Mouse (Mus musculus) 3134 (cell line): ENCODE measurements around the gene Kidins220.

Experiments
- DNase-seq: peaks from one replicate; pipeline ENCODE4 v3.0.0-alpha.2; 2011; ENCODE audit warnings: low spot score; ENCODE audit not compliant: insufficient read length; ENCODE audit errors: extremely low read depth

The Kidins220 gene

DNA sequence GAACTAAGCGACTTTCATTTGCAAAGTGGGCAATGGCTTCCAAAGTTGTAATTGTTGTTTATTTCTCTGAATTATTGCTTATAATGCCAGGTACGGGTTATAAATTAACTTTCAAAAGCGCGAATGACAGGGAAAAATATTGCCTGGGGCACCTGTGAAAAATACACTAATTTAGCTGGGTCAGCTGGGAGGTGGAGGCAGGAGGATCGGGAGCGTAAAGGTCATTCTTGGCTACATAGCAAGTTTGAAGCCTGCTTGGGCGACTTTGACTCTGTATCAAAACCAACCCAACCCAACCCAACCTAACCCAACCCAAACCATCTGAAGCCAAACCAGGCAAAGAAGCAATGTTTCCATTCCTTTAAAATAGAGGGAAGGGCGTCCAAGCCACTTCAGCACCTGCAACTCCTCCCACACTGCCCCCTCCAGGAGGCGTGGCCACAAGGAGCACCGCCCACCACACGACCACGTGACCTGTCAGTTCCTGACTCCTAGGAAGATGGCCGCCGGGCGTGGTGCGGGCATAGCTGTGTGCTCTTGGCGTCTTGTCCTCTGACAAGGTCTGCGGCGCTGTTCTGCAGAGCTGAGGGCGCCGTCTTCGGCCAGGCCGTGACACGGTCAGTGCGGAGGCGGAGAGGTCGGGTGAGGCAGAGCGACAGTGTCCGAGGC lies at the start of gene Kidins220:
Gene Kidins220 (plus strand): TSS at position 480 of the 669 bp plus-strand sequence.
- DNase-seq, result peak; percentile 94

DNA sequence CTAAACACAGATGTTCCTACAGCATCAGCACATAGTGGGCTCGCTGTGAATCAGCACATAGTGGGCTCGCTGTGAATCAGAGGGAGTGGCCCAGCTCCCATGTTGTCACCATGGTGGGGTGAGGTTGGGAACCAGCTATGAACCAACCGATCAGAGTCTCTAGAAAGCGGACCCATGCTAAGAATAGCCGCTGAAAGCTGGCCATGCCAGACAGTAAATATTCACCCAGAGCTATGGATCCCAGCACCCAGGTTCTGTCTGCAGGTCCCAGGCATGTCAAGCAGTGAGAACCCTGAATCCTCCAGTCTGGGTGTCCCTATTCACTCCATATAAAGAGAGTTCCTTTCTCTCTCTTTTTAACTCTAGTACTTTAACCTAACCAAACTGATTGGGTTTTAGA lies 49.4 kb upstream of the Kidins220 start:
- DNase-seq, result no peak

GRCm38 (mm10) chr12:24925684-24926083 lies 49.0 kb upstream of the Kidins220 start:
- DNase-seq, result no peak

DNA sequence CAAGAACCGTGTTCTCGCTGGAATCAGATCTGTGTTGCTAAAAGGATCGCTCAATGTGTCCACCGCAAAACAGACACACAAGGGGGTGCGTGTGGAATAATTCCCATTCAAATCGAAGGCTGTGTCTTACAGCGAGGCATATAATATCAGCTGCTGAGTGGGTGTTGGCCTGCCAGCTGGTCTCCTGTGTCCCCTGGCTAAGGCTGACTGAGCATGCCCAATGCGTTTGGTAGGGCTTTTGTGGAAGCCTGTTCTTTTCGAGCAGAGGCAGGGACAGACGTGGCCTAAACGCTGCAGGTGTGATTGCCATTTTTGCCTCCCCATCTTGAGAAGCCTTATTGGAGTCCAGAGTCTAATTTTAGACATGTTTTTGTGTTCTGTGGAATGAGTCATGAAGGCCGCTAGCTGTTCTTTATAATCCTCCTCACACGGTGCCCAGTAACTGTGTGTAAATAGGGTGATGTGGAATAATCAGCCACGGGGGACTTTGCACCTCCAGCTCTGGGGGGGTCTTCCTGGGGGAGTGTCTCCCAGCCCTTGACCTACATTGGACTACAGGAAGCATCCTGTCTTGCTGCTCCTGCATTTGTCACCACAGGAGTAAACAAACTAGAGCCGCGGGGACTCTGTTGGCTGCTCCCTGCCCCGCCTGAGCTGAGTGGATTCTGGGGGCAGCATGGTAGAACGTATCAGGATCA lies 46.5 kb upstream of the Kidins220 start:
- no peak for DNase-seq

DNA sequence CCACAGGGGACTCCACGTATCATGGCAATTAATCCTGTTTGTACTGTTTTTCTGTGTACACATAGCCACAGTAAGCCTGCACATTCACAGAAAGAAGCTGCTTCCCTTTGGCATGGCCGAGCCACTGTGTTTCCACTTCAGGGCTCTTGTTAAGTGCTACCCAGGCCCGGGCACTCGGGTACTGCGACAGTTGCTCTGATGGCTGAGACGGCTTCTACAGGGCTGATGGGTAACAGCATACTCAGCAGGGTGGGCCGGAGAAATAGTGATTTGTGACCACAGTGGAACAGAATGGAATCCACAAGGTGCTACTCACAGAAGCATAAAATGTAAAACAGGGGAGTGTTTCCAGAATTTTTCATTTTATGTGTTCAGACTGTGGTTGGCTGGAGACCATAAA lies 45.7 kb upstream of the Kidins220 start:
- DNase-seq, result no peak

GRCm38 (mm10) chr12:24930760-24931159 lies 44.0 kb upstream of the Kidins220 start:
- no peak for DNase-seq

GRCm38 (mm10) chr12:24932120-24932519 lies 42.6 kb upstream of the Kidins220 start:
- no peak for DNase-seq

DNA sequence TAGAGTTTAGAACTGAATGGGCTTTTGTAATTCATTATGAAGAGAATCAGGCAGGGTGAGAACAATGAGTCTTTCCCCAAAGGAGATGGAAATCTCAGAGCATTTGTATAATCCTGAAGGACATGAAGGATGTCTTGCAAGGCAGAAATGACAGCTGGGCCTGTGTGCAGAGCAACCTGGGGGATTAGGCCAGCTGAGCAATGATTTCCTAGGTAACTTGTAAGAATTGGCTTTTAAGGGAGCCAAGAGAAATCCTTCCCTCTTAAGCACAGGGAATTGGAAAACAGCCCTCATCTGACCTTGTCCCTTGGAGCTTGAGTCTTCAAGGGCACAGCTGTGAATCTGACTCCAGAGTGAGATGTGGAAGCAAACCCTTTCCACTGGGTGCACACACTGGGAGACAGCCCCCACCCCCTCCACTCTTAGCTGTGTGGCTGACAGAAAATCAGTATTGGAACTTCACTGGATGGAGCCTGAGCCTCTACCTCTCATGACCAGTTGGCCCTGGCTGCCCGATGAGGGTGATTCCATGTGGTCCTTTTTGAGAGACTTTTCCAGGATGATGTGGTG lies 41.4 kb upstream of the Kidins220 start:
- no peak for DNase-seq

DNA sequence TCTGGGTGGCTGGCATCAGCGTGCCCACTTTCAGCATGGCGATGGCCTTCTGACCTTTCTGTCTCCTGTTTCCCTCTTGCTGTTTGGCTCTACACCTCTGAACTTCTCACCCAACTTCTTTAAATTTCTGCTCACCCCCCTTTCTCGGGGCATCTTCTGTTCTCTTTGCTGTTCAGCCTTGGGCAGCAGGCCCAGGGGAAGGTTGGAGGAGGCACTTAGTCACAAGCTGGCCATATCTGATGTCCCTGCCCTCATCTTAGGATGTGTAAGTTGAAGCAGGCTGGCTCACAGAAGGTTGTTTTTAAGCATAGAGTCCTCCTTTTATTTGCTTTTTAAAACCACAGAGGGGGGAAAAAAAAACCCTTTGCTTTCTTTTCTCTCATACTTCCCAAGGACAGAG lies 40.7 kb upstream of the Kidins220 start:
- no peak for DNase-seq

DNA sequence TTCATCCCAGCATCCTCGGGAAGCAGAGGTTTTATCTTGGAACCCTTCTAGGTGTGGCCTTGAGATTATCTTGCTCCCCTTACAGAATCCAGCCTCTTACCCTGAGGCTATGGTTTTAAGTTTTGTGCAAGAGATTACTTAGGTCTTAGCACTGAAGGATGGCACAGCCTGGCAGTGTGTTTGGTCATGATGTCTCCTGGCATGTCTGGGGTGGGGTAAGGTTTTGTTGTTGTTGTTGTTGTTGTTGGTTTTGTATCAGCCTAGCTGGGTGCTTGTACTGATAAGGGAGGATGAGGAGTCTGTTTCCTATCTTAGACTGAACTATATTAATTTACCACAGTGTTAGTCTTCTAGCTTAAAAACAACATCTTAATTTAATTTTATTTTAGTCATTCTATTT lies 38.4 kb upstream of the Kidins220 start:
- no peak for DNase-seq

- DNase-seq, result no peak
These were observed 35.4 kb upstream of the Kidins220 start for GRCm38 (mm10) chr12:24939372-24939771.

GRCm38 (mm10) chr12:24942619-24943287 lies 32.0 kb upstream of the Kidins220 start:
- DNase-seq, result no peak

DNA sequence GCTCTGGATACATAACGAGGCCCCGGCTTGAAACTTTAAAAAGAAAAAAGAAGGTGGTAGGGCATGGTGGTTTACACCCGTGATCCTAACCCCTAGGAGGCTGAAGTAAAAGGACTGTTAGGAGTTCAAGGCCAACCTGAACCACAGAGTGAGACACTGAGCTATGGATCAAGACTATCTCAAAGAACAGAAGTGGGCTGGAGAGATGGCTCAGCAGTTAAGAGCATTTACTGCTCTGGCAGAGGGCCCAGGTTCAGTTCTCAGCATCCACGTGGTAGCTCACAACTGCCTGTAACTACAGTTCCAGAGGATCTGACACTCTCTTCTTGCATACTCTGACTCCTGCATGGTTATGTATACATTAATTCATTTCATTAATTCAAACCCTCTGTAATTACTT lies 31.3 kb upstream of the Kidins220 start:
- no peak for DNase-seq

DNA sequence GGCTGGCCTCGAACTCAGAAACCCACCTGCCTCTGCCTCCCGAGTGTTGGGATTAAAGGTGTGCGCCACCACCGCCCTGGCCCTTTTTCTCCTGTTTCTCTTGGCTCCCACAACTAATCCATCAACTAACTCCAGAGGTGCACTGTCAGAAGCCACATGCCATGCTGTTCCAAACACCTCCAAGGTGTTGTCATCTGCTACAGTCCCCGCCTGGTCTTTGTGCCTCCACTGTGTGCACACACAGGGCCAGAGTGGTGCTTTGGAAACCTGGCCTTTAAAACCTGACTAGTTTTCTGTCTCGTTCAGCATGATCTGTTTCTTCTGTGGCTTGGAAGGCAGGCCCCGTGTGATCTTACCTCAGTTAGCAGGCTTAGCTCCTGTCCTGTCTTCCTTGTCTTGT lies 30.1 kb upstream of the Kidins220 start:
- no peak for DNase-seq

- no peak for DNase-seq
These were observed 27.7 kb upstream of the Kidins220 start for GRCm38 (mm10) chr12:24947065-24947464.

- DNase-seq, result no peak
These were observed 26.4 kb upstream of the Kidins220 start for GRCm38 (mm10) chr12:24948344-24948743.

GRCm38 (mm10) chr12:24950376-24951046 lies 24.2 kb upstream of the Kidins220 start:
- no peak for DNase-seq

GRCm38 (mm10) chr12:24952147-24952546 lies 22.6 kb upstream of the Kidins220 start:
- peak; percentile 38 for DNase-seq

- DNase-seq, result no peak
These were observed 19.6 kb upstream of the Kidins220 start for GRCm38 (mm10) chr12:24955137-24955536.

DNA sequence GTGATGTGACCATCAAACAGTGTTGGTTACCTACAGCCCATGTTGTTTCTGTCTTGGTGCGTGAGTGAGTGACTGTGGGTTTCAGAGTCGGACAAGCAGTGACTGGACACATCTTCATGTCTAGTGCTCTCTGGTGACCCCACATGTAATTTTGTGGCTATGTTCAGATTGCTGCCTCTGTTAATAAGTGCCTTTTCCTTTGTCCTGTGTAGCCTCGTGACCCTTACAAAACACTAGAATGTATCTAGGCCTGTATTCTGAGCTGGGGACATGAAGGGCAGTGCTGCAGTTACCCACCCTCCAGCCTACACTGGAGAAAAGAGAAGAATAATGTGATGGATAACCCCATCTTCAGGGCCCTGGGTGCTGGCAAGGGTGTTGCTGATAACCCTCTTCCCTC lies 16.2 kb upstream of the Kidins220 start:
- no peak for DNase-seq

- no peak for DNase-seq
These were observed 12.9 kb upstream of the Kidins220 start for GRCm38 (mm10) chr12:24961821-24962220.
